Mouse (Mus musculus): ENCODE results near the gene Phf2.

Phf2 gene

DNA sequence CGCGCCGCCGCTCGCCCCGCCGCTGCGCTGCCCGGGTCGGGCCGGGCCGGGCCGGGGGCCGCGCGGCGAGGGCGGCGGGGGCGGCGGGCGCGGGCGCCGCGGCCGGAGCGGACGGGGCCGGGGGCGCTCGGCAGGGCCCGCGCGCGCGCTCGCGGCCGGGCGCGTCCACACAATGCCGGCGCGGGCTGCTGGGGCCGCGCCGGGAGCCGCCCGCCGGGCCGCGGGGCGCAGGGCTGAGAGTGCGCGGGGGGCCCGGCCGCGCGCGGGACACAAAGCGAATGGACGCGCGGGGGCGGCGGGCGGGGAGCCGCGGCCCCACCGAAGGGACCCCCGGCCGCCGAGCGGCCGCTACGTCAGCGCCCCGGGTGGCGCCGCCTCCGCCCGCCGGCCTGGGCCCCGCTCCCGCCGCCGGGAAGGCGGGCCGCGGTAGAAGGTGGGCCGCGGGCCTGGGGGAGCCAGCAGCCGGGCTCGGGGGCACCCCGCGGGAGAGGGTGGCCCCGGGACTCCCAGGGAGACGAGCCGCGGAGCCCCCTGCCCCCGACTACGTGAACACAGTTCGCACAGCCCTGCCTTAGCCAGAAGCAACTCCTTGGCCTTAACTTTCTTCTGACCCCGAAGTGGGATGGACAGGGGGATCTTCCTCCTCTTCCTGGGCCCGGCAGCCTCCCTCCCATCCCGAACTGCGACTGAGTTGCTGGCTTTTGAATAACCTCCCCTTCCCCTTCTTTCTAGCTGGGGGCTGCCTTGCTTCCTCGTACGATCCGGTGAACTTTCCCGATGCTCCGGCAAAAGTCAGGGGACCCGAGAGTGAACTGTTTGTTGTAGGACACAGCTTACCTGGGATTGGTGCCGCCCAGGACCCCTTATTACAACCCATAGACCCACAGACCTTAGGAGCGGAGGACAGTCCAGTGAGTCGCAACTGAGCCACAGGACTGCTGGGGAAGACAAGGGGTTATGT is at the start of gene Phf2:
Gene Phf2 (minus strand): TSS at position 349 of the 961 bp plus-strand sequence.
- no peak for DNase-seq

DNA sequence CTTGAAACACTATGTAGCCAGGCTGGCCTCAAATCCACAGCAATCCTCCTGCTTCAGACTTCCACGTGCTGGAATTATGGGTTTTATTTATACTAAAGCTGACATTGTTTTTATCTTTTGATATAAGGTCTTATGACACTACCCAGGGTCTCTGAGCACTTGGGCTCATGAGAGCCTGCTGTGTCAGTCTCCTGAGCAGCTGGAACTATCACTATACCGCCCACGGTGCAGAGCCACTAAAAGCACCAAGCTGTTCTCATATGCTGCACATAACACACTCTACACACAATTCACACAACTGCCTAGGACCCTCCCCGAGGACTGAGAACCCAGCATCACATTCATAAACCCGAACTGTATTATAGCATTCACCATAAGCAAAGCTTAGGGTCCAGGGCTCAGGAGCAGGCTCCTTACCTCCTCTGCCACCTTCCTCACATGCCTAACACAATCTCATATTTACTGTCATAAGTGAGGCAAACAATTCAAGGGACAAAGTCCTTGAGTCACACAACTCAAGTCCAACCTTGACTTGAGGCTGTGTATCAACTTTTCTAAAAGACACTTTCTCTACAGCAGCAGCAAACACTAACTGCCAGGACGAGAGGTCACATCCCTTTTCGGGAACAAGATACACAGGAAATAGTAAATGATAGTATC is 49.0 kb upstream of the Phf2 start:
- peak; percentile 49 for DNase-seq

DNA sequence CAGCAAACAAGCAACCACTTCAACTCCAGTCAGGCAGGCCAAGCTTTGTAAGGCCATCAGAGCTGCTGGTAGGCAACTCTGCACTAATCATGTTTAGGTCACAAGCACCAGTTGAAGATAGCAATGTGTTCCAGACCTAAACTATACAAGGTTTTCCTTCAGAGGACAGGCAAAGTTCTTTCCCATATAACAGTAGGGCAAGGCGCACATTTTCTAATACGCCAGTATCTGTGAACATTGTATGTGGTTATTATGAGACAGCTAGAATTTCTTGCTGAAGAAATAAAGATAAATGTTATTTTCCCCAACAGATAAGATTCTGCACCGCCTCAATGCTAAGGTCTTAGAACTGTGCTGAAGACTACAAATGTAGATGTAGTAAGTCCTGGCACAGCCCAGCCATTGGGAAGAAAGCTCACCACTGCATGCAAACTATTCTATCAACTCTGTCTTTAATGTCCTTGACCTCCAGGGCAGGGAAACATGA is 46.2 kb upstream of the Phf2 start:
- DNase-seq = no peak

DNA sequence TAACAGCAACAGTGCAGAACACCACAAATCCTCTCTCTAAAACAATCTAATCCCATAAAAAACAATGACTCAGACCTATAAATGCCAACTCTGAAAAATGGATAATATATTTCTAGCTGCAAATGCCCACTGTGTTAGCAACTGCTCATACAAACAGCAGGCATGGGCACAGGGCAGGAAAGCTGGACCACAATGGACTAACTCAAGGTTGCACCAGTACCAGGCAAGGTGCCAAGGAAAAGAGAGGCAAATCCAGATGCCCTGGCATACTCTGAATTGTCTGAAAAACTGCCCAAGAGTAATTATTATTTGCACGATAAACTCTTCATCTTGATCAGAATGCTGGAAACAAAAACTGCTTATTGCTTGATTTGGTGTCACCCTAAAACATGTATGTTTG is 42.8 kb upstream of the Phf2 start:
- no peak for DNase-seq

DNA sequence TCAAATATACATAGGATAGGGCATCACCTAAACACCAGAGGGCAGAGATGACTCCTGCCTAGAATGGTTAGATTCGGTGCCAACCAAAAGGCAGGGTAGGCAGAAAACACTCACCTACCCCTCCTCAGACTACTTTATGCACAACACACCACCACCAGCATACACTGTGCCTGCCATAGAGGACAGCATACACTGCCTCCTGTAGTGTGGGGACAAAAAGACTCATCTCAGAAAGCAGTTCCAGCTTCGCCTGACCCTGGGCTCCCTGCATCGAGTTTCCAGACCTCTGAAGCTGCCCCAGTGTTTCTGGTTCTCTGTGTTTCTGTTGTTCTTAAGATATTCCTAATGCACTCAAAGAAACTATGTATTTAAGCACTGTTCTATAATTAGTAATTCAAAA is 42.2 kb upstream of the Phf2 start:
- no peak for DNase-seq

DNA sequence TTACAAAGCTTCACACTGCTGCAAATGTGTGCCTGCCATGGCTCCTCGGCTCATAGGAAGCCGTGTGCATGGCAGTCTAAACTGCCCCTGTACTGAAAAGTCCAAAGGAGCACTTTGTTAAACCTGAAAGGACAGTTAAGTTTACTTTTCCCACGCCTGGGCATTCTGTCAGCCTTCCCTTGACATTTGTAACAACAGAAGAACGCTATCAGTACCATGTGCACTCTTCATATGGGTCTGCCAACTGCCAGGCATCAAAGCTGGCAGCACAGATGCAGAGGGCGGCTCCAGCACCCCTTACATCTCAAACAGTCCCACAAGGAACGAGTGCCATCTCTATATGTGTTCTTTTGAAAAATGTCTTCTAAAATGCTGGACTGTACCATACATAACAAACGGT is 40.5 kb upstream of the Phf2 start:
- DNase-seq = no peak

DNA sequence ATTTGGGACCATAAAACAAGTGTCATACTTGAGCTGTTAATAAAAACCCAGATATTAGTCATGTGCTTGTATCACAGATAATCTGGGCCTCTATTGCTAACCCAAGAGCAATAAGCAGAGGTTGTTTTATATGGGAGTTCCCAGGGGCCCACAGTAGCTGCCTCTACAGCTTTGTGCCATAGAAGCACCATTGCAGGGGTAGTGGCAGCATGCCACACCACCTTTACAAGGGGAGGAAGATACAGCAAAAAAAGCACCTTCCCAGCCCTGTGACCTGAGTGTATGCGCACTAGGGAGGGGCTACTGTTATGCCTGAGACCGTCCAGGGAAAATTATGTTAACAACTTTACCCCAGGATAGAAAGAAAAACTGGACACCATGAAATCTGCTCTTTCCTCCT is 34.5 kb upstream of the Phf2 start:
- DNase-seq = no peak

DNA sequence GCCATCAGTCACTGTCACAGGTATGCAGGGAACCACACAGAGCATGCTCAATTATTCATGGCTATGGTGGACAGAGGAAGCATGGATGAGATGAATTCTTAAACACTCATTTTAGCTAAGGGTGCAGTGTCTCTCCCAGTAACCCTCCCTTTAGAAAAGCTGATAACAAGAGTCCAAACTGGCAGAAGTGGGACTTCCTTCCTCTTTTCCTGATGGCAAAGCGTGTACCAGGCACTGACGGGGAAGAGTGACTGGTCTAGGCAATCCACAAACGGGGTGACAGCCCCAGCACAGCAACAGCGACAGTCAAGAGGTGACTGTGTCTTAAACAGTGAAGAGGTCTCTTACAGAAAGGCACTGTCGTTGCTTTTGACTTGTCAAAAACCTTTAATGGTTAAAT is 24.5 kb upstream of the Phf2 start:
- no peak for DNase-seq

DNA sequence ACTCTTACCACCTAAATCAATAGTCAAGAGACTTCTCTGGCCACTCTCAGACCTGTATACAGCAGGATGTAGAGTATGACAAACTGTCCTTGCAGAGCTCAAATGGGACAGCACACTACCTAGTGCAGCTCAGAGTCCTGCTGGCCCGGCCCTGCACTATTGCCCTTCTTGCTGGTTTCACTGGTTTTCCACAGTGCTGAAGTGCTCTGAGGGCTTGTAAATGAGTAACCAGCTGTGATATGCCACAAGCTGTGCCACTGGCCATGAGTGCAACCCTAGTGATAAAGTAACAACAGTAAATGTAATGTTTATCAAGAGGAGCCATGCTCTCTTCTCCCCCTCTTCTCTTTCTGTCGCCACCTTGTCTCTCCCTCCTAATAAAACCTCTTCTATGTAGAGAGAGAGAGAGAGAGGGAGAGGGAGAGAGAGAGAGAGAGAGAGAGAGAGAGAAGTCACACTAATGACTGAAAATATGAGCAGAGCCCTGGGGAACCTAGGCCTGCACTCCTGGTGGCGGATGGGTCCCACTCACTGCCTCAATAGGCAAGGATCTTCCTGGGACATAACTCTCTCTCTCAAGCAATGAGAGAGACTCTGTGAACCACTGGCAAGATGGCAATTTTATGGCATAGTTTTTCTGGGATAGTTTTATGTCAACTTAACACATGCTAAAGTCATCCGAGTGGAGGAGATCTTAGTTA is 19.5 kb upstream of the Phf2 start:
- DNase-seq = no peak

DNA sequence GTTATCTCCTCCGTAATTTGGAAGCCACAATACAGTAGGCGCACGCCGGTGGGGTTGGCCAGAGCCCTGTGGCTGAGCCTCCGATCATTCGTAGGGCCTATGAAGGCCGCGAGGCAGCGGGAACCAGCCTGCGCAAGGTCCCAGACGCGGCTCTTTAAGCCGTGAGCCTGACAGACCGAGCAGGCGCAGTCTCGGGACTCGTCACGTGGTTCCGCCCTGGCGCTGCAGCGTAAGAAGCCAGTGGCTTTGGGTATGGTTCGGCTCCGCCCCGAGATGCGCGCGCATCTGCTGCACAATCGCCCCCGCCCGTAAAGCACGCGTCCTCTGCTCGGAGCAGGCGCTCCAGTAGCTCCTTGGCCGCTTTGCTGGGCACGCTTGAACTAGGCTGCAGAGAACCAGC is 7.6 kb upstream of the Phf2 start:
- DNase-seq = peak; percentile 99

DNA sequence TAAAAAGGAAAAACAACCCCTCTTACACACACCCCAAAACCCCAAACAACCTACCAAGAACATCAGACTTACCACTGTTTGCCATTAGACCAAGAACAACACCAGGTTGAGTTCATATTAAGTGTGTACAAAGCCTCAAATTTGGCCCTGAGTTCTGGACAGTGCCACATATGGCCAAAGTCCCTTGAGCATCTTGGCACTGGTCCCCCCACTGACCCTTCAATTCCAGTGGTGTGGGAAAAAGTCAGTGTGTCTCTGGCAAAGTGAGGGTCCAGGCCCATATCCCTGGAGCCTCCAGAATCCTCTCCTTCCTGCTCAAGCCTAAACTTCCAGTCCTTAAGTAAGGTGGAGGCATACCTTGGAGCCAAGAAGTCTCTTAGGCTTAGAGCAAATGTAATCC is 6.9 kb upstream of the Phf2 start:
- DNase-seq = no peak

DNA sequence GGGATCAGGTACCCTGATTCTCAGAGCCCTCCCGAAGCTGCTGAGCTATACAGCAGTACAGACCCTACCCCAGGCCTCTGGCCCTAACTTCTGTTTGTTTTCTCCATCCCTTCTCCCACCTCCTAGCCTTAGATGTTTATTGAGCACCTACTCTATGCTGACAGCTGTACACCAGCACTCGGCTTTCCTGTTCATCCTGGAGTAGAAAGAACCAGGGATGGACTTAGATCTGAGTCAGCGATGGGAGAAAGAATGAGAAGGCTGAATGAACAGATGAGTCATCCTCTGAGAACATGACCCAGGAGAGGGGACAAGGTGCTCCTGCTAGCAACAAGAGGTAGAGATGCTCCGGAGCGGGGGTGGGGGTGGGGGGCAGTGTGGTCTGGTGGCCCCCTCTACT is 1.8 kb upstream of the Phf2 start:
- no peak for DNase-seq

DNA sequence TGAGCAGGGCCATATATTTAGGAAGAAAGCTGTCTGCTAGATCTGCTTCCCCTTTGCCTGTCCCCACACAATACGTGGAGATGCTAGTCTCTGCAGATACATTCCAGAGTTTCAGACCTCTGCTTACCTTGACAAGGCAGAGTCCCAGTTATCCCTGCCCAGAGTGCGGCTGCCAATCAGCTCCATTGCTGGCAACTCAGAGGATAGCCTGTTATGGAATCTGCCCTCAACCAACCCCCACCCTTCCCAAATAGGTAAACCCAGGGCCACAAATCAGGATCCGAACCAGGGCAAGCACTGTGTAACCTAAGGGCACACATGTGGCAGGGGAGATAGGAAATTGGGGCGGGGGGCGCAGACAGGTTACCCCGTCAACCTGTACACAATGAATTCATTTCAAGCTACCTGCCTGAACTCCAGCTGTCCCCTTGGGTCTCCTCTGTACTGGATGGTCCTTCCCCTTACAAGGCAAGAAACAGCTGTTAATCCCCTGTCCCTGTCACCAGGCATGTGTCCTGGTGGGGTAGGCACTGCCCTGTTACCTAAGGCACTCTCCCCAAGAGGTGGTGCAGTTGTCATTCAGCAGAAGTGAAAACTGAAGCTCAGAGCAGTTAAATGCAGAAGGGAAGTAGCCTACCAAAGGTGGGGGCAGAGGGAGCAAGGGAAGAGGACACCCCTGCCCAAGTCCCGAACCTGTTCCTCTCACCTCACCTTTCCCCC is 1.1 kb upstream of the Phf2 start:
- no peak for DNase-seq

DNA sequence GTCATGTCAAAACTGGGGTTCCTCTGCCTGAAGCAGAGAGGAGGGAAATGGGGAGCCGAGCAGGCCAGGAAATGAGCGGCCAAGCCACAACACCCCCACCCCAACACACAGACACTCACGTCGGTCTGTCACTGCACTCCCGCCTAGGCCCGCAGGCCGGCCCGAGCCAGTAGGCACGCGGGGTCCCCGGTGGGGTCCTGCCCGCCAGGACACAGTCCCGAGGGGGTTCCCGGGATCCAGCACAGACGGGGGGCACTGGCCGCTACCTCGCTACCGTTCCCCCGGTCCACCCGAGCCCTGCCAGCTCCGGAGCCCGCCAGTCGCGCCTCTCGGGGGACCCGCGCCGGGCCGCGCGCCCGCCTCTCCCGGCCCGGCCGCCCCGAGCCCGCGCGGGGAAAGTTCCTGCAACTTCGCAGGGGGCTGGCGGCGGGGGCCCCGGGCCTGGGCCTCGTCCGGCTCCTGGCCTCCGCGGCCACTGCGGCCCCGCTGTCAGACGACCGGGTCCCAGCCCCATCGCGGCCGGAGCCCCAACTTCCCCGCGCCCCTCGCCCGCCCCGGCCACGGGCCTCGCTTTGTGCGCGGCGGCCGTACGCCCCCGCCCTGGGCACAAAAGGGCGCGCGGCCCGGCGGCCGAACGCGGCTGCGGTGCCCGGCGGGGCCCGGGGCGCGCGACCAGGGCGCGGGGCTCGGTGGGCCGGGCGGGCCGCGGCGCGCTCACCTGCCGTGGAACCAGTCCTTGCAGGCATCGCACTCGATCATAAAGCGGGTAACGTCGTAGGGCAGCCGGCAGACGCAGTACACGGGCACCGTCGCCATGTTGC is 759 bp downstream of the Phf2 start:
- no peak for DNase-seq

DNA sequence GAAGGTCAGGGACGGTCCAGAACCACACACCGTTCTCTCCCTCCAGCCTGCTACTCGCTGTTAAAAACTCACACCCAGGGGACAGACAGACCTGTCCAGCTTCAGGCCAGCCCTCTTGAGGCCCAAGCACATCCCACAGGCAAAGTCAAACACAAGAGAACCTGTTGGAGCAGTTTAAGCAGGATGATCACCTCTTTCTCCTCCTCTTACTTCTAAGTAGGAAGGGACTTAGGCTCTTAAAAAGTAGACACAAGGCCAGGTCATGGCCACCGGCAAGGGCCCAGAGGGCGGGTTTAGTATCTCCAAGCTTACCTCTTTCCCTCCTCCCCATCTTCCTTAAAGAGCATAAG is 1.3 kb downstream of the Phf2 start:
- DNase-seq = no peak

DNA sequence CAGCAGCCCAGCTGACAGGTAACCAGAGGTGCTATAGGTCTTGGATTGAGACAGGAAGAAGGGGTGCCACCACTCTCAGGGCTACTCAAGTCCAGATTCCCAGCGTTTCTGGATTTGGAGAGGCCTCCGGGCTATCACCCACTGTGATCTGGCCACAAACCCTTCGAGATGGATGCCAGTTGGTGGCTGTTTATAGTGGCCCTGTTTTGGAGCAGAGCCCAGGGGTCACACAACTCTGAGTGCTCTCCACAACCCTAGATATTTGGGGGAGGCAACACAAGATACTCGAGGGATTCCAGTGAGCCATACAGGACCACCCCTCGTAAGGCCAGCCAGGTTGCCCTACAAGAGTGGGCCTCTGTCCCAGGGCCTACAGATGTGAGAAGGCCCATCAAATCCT is 1.8 kb downstream of the Phf2 start:
- no peak for DNase-seq

DNA sequence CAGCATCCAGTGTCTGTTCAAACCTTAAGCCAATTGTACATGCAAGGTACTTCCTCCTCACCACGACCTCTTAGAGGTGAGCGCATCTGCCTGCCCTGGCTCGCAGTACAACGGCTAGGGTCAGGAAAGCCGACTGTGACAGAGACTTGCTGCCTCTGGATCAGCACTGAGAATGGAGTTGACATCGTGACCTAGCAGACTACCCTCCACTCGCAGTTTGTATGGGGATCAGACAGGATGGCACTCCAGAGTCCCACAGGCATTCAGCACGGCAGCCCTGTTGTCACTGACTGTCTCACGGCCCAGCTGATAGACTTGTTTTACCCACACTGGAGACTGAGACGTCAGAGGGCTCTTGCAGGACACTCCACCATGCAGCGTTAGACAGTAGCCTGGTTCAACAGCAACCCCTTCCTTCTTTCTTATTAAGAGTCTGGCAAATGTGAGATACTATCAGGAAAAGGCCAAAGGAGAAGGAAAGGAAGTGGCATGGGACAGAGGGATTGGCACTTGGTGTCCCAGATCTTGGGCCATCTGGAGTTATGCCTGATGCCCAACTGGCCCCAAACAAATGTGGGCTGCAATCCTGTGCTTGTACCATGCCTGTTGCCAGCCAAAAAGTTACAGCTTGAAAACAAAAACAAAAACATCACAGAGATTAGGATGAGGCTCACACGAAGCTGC is 6.1 kb downstream of the Phf2 start:
- DNase-seq = no peak

DNA sequence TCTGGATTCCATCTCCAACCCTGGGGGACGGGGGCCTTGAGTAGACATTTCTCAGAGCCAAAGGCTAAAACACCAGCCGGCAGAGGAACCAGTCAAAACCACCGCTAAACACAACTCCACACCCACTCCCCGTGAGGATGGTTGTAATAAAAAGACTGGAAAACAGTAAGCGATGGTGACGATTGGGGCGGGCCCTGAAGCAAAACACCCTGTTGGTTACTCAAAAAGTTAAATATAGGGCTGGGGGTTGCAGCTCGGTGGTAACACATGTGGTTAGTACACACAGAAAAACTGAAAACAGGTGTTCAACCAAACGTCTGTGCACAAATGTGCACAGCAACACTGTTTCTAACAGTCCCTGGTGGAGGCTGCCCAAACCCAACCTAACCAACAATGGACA is 7.4 kb downstream of the Phf2 start:
- no peak for DNase-seq

DNA sequence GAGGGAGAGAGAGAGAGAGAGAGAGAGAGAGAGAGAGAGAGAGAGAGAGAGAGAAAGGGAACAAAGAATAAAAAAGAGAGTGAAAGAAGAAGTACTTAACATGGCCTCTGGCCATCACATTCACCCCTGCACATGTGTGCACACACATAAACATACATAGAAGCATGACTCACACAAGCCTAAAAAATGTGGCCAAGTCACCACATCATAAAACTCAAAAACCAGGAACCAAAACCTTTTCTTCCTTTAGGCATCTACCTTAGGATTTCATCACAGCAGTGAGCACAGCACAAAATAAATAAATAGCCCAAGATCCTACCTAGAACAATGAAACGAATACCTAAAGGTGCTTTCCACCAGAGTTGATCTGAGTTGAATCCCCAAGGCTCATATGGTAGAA is 9.0 kb downstream of the Phf2 start:
- DNase-seq = no peak

DNA sequence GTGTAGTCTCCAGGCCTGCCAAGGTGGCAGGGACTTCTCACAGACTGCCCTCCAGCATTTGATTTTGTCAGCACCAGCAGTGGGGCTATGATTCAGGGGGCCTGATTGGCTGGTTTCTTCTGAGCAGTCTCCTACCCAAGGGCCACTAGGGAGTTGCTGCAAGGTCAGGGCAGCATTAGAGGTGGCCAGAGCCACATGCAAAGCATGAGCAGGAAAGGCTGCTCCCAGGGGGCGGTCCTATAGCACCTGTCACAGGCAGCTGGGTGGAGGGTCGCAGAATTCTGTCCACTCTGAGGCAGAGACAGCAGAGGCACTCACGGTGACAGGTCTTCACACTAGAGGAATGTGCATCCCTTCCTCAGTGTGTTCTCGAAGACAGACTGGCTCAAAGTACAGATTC is 12.1 kb downstream of the Phf2 start:
- DNase-seq = no peak

DNA sequence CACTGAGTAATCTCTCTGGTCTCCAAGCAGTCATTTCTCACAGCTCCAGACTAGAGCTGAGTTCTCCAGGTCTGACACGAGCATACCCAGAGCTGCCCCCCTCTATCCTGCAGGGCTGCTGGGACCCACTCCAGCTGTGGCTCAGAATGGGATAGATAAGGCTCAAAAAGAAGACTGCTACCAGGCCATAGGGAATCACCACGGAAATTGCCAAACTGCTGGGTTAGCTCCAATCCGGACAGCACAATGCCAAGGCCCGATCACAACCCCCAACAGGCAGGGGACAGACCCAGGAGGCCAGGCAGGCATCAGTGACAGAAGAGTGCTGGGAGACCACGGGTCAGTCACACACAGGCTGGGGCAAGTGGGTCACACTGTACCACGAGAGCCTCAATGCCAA is 12.9 kb downstream of the Phf2 start:
- DNase-seq = no peak
